Comparison of ENCODE assay signal across 8 mouse cellular contexts in the genomic region with DNA sequence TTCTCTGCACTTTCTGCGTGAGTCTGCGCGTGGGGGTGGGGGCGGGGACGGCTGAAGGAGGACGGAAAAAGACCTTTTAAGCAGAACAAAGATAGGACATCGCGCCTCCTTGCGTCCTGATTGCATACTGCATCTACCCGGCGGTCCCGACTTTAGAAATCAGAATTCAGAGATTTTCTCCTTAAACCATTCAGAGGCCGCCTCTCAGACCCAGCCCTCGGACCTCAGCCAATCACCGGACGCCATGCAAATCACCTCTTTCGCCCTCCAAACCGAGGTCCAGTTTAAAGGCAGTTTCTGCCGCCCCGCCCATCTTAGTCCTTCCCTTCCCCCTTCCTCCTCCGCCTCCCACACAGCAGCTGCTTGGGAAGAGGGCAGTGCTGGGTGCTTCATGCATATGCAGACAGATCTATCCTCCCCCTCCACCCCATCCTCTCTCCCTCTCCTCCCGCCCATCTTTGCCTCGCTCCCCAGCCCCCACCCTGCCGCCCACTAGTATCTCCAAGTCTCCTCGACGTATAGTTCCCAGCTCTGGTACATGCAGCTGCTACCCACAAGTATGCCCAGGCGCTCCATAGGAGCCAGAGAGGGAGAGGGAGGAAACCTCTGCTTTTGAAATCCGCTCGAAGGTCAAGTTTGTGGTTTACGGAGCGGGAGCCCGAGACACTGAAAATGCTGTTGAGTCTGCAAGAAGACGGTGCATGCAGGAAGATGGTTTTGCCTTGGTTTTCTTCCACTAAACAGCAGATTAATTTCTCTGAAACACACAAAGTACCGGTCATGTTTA.
DNase-seq lines count a peak whose midpoint lies in the region; ATAC-seq and TF ChIP-seq lines count a peak whose summit lies in the region.

No protein-coding gene starts in this region.

- TF ChIP-seq CTCF in midbrain, postnatal 0 days (IDR thresholded peaks at IDR 0.05) = peak; percentile 91

- peak; percentile 98 for ATAC-seq in embryonic facial prominence, embryonic 11.5 days (replicated peaks; ENCODE audit: insufficient number of reproducible peaks, low FRiP score, low TSS enrichment, low read depth)
- peak; percentile 97 for ATAC-seq in limb, embryonic 14.5 days (ENCODE audit: low FRiP score, low read depth)
- ATAC-seq in midbrain, postnatal 0 days (ENCODE audit: low FRiP score) = peak; percentile 96

- peak overlapping the region; percentile 43 for H3K9ac ChIP-seq in embryonic facial prominence, embryonic 11.5 days (replicated peaks; ENCODE audit: low read length)
- peak overlapping the region; percentile 34; the same call in 1 of the 2 replicates for H3K9ac ChIP-seq in limb, embryonic 14.5 days (ENCODE audit: low read depth, low read length, severe bottlenecking)
- H3K9ac ChIP-seq in midbrain, postnatal 0 days (replicated peaks; ENCODE audit: low read length, poor library complexity, severe bottlenecking) = peak overlapping the region; percentile 74

- no peaks in the 10 kb centered on the region for H3K9me3 ChIP-seq in embryonic facial prominence, embryonic 11.5 days (replicated peaks; ENCODE audit: control insufficient read depth, low read length)
- H3K9me3 ChIP-seq in limb, embryonic 14.5 days (ENCODE audit: control insufficient read depth, low read length) = no peaks in the 10 kb centered on the region
- no peaks in the 10 kb centered on the region for H3K9me3 ChIP-seq in midbrain, postnatal 0 days (ENCODE audit: low read length)

- H3K27ac ChIP-seq in embryonic facial prominence, embryonic 11.5 days (replicated peaks; ENCODE audit: low read depth, low read length) = no peak overlapping the region
- H3K27ac ChIP-seq in limb, embryonic 14.5 days (replicated peaks; ENCODE audit: low read depth, low read length) = no peak overlapping the region
- H3K27ac ChIP-seq in midbrain, postnatal 0 days (ENCODE audit: low read depth, low read length) = peak overlapping the region; percentile 92

- under 1% methylated on average over 32 of the region's 34 CpGs for WGBS in embryonic facial prominence, embryonic 11.5 days
- under 1% methylated on average over 34 of the region's 34 CpGs for WGBS in limb, embryonic 14.5 days
- whole genome bisulfite sequencing in midbrain, postnatal 0 days = under 1% methylated on average over 33 of the region's 34 CpGs

- H3K4me3 ChIP-seq in embryonic facial prominence, embryonic 11.5 days (ENCODE audit: low read depth, low read length) = peak overlapping the region; percentile 35
- peak overlapping the region; percentile 39 for H3K4me3 ChIP-seq in limb, embryonic 14.5 days (replicated peaks; ENCODE audit: low read length)
- H3K4me3 ChIP-seq in midbrain, postnatal 0 days (ENCODE audit: low read depth, low read length) = peak overlapping the region; percentile 53

- no peaks in the 10 kb centered on the region; the same call in none of the 2 replicates for H3K4me1 ChIP-seq in embryonic facial prominence, embryonic 11.5 days (ENCODE audit: control insufficient read depth, insufficient read depth, low read length)
- peaks cover 6% of the 10 kb centered on the region for H3K4me1 ChIP-seq in limb, embryonic 14.5 days (ENCODE audit: control insufficient read depth, insufficient read depth, low read length)
- H3K4me1 ChIP-seq in midbrain, postnatal 0 days (ENCODE audit: insufficient read depth, low read length) = peaks cover 11% of the 10 kb centered on the region; the same call in 1 of the 2 replicates

- peak overlapping the region; percentile 68 for H3K4me2 ChIP-seq in embryonic facial prominence, embryonic 11.5 days (ENCODE audit: low read depth, low read length)
- peak overlapping the region; percentile 73 for H3K4me2 ChIP-seq in limb, embryonic 14.5 days (replicated peaks; ENCODE audit: low read depth, low read length, severe bottlenecking)
- H3K4me2 ChIP-seq in midbrain, postnatal 0 days (ENCODE audit: low read depth, low read length, poor library complexity, severe bottlenecking) = peak overlapping the region; percentile 75

- no peaks in the 10 kb centered on the region for H3K36me3 ChIP-seq in embryonic facial prominence, embryonic 11.5 days (replicated peaks; ENCODE audit: control insufficient read depth, insufficient read depth, low read depth, low read length)
- H3K36me3 ChIP-seq in limb, embryonic 14.5 days (ENCODE audit: control insufficient read depth, insufficient read depth, low read length) = no peaks in the 10 kb centered on the region
- H3K36me3 ChIP-seq in midbrain, postnatal 0 days (ENCODE audit: insufficient read depth, low read length) = no peaks in the 10 kb centered on the region

- DNase-seq in spleen, adult 18-20 months = peak; percentile 39 to 62
- DNase-seq in spleen, adult 12 weeks (ENCODE audit: low spot score) = no peak
- peak; percentile 97 for DNase-seq in embryonic facial prominence, embryonic 11.5 days (ENCODE audit: low spot score)
- peak; percentile 78 for DNase-seq in heart, adult 8-10 months (ENCODE audit: low spot score)
- DNase-seq in kidney, adult 9 months = peak; percentile 94
- peak; percentile 97 for DNase-seq in limb, embryonic 14.5 days (ENCODE audit: low spot score)
- DNase-seq in midbrain, postnatal 0 days (ENCODE audit: low spot score) = peak; percentile 99
- peak; percentile 63 to 79 for DNase-seq in spleen, postnatal 4 days (ENCODE audit: low spot score in 2 of 2)

- H3K27me3 ChIP-seq in embryonic facial prominence, embryonic 11.5 days (ENCODE audit: control insufficient read depth, insufficient read depth, low read length) = peaks cover 23% of the 10 kb centered on the region
- H3K27me3 ChIP-seq in limb, embryonic 14.5 days (ENCODE audit: control insufficient read depth, insufficient read depth, low read length) = peaks cover 42% of the 10 kb centered on the region
- H3K27me3 ChIP-seq in midbrain, postnatal 0 days (ENCODE audit: insufficient read depth, low read length) = no peaks in the 10 kb centered on the region

- TF ChIP-seq POLR2A in limb, embryonic 14.5 days (IDR thresholded peaks at IDR 0.05; ENCODE audit: borderline replicate concordance, extremely low read depth, insufficient read depth, insufficient read length) = no peak
